In genomic region chr1:133492291-133492985, GRCm38 (mm10) we compare ENCODE assay signal across 8 mouse cellular contexts.
DNase-seq lines count a peak whose midpoint lies in the region; ATAC-seq and TF ChIP-seq lines count a peak whose summit lies in the region.

No protein-coding gene starts in this region.

- TF ChIP-seq CTCF in left cerebral cortex, adult 2 months (IDR thresholded peaks at IDR 0.05) = no peak; the same call in none of the 2 replicates

- peak overlapping the region; percentile 27 for H3K4me3 ChIP-seq in forebrain, embryonic 12.5 days (replicated peaks)
- no peak overlapping the region for H3K4me3 ChIP-seq in hindbrain, embryonic 11.5 days (ENCODE audit: low read depth, low read length)
- H3K4me3 ChIP-seq in left cerebral cortex, adult 2 months = peak overlapping the region; percentile 40

- H3K27ac ChIP-seq in forebrain, embryonic 12.5 days = peak overlapping the region; percentile 98
- peak overlapping the region; percentile 97 for H3K27ac ChIP-seq in hindbrain, embryonic 11.5 days (ENCODE audit: low read depth, low read length)
- H3K27ac ChIP-seq in left cerebral cortex, adult 2 months = peak overlapping the region; percentile 36; the same call in 1 of the 2 replicates

- H3K4me1 ChIP-seq in forebrain, embryonic 12.5 days = peaks cover 35% of the 10 kb centered on the region
- H3K4me1 ChIP-seq in hindbrain, embryonic 11.5 days (replicated peaks; ENCODE audit: control insufficient read depth, insufficient read depth, low read length) = peaks cover 9% of the 10 kb centered on the region

- no peaks in the 10 kb centered on the region for H3K9me3 ChIP-seq in forebrain, embryonic 12.5 days
- H3K9me3 ChIP-seq in hindbrain, embryonic 11.5 days (ENCODE audit: control insufficient read depth, low read length) = no peaks in the 10 kb centered on the region

- 1% methylated on average over 11 of the region's 11 CpGs for WGBS in forebrain, embryonic 12.5 days
- 2% methylated on average over 11 of the region's 11 CpGs for WGBS in hindbrain, embryonic 11.5 days

- H3K9ac ChIP-seq in forebrain, embryonic 12.5 days = peak overlapping the region; percentile 68
- H3K9ac ChIP-seq in hindbrain, embryonic 11.5 days (ENCODE audit: low read depth, low read length) = peak overlapping the region; percentile 72

- H3K4me2 ChIP-seq in forebrain, embryonic 12.5 days = peak overlapping the region; percentile 62
- H3K4me2 ChIP-seq in hindbrain, embryonic 11.5 days (replicated peaks; ENCODE audit: low read depth, low read length) = peak overlapping the region; percentile 45

- peak; percentile 92 for ATAC-seq in forebrain, embryonic 12.5 days (ENCODE audit: low FRiP score)
- peak; percentile 91 for ATAC-seq in hindbrain, embryonic 11.5 days (ENCODE audit: low FRiP score)

- H3K36me3 ChIP-seq in forebrain, embryonic 12.5 days (replicated peaks) = no peaks in the 10 kb centered on the region
- no peaks in the 10 kb centered on the region for H3K36me3 ChIP-seq in hindbrain, embryonic 11.5 days (ENCODE audit: control insufficient read depth, insufficient read depth, low read length)

- intact Hi-C loops in left cerebral cortex, adult 2 months (cut with DNase I) = loop anchor here (2.0 to 5.0 kb wide), 2 partner anchors 68 to 110 kb away; partner anchors contain the start of gene Sox13

- no peaks in the 10 kb centered on the region for H3K27me3 ChIP-seq in forebrain, embryonic 12.5 days
- H3K27me3 ChIP-seq in hindbrain, embryonic 11.5 days (ENCODE audit: control insufficient read depth, insufficient read depth, low read length) = no peaks in the 10 kb centered on the region

- DNase-seq in cerebellum, adult 9-11 months = peak; percentile 9
- DNase-seq in cerebellum, adult 8-10 months = no peak
- peak; percentile 84 for DNase-seq in hindbrain, embryonic 11.5 days (ENCODE audit: low spot score)
- DNase-seq in left cerebral cortex, adult 2 months (ENCODE audit: extremely low spot score in 1 of 2, low spot score in 2 of 2) = peak; percentile 11 to 35
- DNase-seq in lung, postnatal 10 days = peak; percentile 71
- peak; percentile 53 to 64 for DNase-seq in right cerebral cortex, postnatal 10 days (ENCODE audit: low spot score in 2 of 2)
- DNase-seq in urinary bladder, adult 18-20 months (ENCODE audit: low spot score in 2 of 2) = no peak

Comparison
In these comparisons a context has a peak if more than half of its experiments do, and no peak if none do; other contexts are left out.
1. DNase-seq: peak in cerebellum, adult 9-11 months (single experiment), hindbrain, embryonic 11.5 days (single experiment), left cerebral cortex, adult 2 months (2 of 2), lung, postnatal 10 days (single experiment) and right cerebral cortex, postnatal 10 days (2 of 2); none in cerebellum, adult 8-10 months (single experiment) and urinary bladder, adult 18-20 months (0 of 2).
2. H3K27ac ChIP-seq: peak in every context shown above with its lines; median percentile 98 in forebrain, embryonic 12.5 days; 97 in hindbrain, embryonic 11.5 days; 36 in left cerebral cortex, adult 2 months.